Mouse (Mus musculus): Measurements from ENCODE around the gene Agmat. TPM values are rescaled to one million over a fixed set of nuclear protein-coding genes. Genes with fewer than 3 reads are reported as not detected.

Agmat gene
- polyA plus RNA-seq, 1 experiment: not detected

DNA sequence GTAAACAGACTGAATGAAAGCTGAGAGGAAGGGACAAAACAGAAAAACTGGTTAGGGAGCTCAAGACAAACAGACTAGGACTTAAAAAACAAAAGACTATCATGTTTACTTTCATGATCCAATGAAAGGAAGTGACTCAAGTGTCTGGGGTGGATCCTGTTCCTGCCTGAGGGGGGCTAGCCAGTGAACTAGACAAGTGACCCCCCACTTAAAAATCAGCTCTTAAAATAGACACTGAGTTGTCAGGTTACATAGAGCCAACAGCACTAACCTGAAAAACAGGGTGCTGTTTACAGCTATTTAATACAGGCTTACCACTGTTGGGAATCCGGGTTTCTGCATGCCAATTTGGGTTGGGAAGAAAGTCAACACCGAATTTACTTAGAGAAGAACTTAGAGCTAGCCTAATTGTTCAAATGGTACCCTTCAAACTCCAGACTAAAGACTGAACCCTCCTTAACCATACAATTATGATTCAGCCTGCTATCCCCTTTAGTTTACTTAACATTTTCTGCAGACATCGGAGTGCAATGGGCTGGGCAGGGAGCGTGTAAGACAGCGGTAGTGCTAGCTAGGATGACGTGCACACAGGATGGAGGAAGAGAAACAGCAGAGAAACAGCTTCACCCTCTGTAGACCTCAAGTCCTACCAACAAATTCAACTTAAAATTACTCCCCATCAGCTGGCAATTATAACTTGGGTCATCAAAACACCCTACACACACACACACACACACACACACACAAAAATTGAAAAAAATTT is 25.5 kb upstream of the Agmat start:
- TF ChIP-seq USF1 (IDR thresholded peaks at IDR 0.05; ENCODE audit: low read depth) (no peak), CTCF (IDR thresholded peaks at IDR 0.05; ENCODE audit: control insufficient read depth, insufficient read depth, insufficient read length) (no peak), MAX (IDR thresholded peaks at IDR 0.05) (no peak), CEBPB (IDR thresholded peaks at IDR 0.05; ENCODE audit: low read depth) (no peak), FOSL1 (IDR thresholded peaks at IDR 0.05; ENCODE audit: insufficient read depth, low read length, poor library complexity, severe bottlenecking) (no peak), MYOD1 (IDR thresholded peaks at IDR 0.05; ENCODE audit: control insufficient read depth, insufficient read length, low read depth) (no peak), MYOG (IDR thresholded peaks at IDR 0.05; ENCODE audit: control insufficient read depth, extremely low read depth, insufficient read length) (no peak)
- Histone ChIP-seq H3K27me3 (ENCODE audit: control insufficient read depth, insufficient read depth, insufficient read length) (no peaks in the 10 kb centered on the region), H3ac (ENCODE audit: control insufficient read depth, insufficient read length, low read depth) (no peak overlapping the region), H3K79me3 (ENCODE audit: low read depth) (peaks cover 66% of the 10 kb centered on the region), H3K79me2 (ENCODE audit: control insufficient read depth, insufficient read depth) (peaks cover 72% of the 10 kb centered on the region), H3K36me3 (ENCODE audit: control insufficient read depth, insufficient read depth) (peaks cover 21% of the 10 kb centered on the region), H3K4me3 (ENCODE audit: insufficient read depth, poor library complexity, severe bottlenecking) (no peak overlapping the region)

DNA sequence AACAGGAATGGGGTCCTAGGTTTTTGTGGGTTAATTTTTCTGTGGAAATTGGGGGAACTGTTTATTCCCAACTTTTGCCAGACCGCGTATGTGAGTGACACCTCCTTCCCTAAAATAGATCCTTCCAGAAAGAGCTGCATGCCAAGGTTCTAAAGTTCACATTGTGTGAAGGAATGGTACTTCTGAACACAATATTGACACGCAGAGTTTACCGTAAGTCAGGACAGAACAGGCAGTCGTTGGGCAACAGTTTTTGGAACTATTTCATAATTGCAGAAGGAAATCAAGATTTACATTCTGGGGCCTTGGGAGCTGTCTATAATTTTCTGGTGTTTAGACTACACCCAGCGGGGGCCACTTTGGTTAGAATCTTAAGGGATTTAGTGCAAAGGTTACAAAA is 24.5 kb upstream of the Agmat start:
- Histone ChIP-seq H3K79me2 (ENCODE audit: control insufficient read depth, insufficient read depth) (peaks cover 62% of the 10 kb centered on the region), H3K36me3 (ENCODE audit: control insufficient read depth, insufficient read depth) (peaks cover 14% of the 10 kb centered on the region), H3K79me3 (ENCODE audit: low read depth) (peaks cover 55% of the 10 kb centered on the region), H3K27me3 (ENCODE audit: control insufficient read depth, insufficient read depth, insufficient read length) (no peaks in the 10 kb centered on the region), H3ac (ENCODE audit: control insufficient read depth, insufficient read length, low read depth) (peak overlapping the region; percentile 18), H3K4me3 (ENCODE audit: insufficient read depth, poor library complexity, severe bottlenecking) (peak overlapping the region; percentile 80)
- TF ChIP-seq CTCF (IDR thresholded peaks at IDR 0.05; ENCODE audit: control insufficient read depth, insufficient read depth, insufficient read length) (no peak), MYOD1 (IDR thresholded peaks at IDR 0.05; ENCODE audit: control insufficient read depth, insufficient read length, low read depth) (no peak), FOSL1 (IDR thresholded peaks at IDR 0.05; ENCODE audit: insufficient read depth, low read length, poor library complexity, severe bottlenecking) (no peak), MYOG (IDR thresholded peaks at IDR 0.05; ENCODE audit: control insufficient read depth, extremely low read depth, insufficient read length) (no peak), USF1 (IDR thresholded peaks at IDR 0.05; ENCODE audit: low read depth) (no peak), MAX (IDR thresholded peaks at IDR 0.05) (no peak), CEBPB (IDR thresholded peaks at IDR 0.05; ENCODE audit: low read depth) (no peak)

DNA sequence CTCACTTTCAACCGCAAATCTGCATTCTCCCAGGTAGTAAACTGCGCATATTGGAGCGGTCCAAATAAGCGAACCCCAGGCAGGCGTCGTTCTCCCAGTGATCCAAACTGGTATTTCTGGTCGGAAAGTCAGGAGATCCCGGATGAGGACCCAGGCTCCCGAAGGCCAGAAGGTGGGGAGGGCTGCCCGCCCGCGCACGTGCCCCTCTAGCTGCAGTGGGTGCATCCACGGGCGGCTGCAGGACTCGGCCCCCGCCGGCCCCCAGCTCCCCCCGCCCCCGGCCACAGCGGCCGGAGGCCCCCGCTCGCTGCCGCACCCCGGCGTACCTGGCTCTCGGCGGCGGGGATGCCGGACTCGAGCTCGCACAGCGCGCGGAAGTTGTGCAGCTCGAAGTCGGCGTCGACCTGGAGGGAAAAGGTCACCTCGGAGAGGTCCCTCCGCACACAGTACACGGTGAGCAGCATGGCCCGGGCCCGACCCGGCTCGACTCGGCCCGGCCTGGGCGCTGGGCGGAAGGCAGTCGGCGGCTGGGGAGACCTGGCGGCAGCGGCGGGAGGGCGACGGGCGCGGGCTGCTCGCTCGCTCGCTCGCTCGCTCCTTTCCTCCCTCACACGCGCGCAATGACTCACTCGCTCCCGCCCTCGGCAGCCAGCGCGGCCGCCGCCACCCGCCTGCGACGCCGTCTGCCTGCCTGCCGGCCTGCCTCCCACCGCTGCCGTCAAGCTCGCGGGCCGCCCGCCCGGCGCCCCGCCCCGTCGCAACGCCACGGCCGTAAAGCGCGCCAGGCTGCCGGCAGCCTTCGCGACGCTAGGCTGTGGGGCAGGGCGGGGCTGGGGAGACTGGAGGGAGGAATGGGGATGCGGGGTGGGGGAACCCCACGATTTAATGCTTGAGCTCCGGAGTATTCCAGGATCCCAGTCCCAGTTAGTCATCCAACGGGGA is 23.5 kb upstream of the Agmat start, which contains the start of gene Ddi2:
Gene Ddi2 (minus strand): TSS at position 689 of the 942 bp plus-strand sequence.
- H3K79me2 ChIP-seq (ENCODE audit: control insufficient read depth, insufficient read depth): peaks cover 51% of the 10 kb centered on the region
- no peaks in the 10 kb centered on the region for H3K27me3 ChIP-seq (ENCODE audit: control insufficient read depth, insufficient read depth, insufficient read length)
- H3K36me3 ChIP-seq (ENCODE audit: control insufficient read depth, insufficient read depth): peaks cover 12% of the 10 kb centered on the region
- peak within 1 kb of the TSS; percentile 80 for H3K4me3 ChIP-seq (ENCODE audit: insufficient read depth, poor library complexity, severe bottlenecking)
- peaks cover 46% of the 10 kb centered on the region for H3K79me3 ChIP-seq (ENCODE audit: low read depth)
- TF ChIP-seq MYOG (IDR thresholded peaks at IDR 0.05; ENCODE audit: control insufficient read depth, extremely low read depth, insufficient read length) (no peak), CEBPB (IDR thresholded peaks at IDR 0.05; ENCODE audit: low read depth) (no peak), USF1 (IDR thresholded peaks at IDR 0.05; ENCODE audit: low read depth) (no peak), CTCF (IDR thresholded peaks at IDR 0.05; ENCODE audit: control insufficient read depth, insufficient read depth, insufficient read length) (no peak), FOSL1 (IDR thresholded peaks at IDR 0.05; ENCODE audit: insufficient read depth, low read length, poor library complexity, severe bottlenecking) (no peak), MAX (IDR thresholded peaks at IDR 0.05) (no peak), MYOD1 (IDR thresholded peaks at IDR 0.05; ENCODE audit: control insufficient read depth, insufficient read length, low read depth) (no peak)
- H3ac ChIP-seq (ENCODE audit: control insufficient read depth, insufficient read length, low read depth): peak within 1 kb of the TSS; percentile 80

DNA sequence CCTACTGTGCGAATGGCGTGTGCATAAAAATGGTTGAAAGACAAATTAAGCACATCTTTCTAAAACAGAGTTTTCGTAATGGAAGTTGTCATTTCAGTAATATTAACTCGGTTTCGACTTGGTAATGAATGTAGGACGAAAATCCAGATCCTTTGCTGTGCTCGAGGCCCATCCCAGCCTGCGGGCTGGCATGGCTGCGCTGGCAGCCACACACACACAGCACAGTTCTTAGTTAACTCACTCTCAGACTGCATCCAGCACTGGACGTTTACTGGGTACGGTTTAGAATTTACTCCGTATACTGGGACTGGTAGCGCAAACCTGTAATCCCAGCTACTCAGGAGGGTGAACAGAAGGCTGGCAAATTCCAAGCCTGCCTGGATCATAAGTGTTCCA is 22.8 kb upstream of the Agmat start:
- TF ChIP-seq MYOD1 (IDR thresholded peaks at IDR 0.05; ENCODE audit: control insufficient read depth, insufficient read length, low read depth) (no peak), USF1 (IDR thresholded peaks at IDR 0.05; ENCODE audit: low read depth) (no peak), MAX (IDR thresholded peaks at IDR 0.05) (no peak)
- peaks cover 40% of the 10 kb centered on the region for H3K79me3 ChIP-seq (ENCODE audit: low read depth)

DNA sequence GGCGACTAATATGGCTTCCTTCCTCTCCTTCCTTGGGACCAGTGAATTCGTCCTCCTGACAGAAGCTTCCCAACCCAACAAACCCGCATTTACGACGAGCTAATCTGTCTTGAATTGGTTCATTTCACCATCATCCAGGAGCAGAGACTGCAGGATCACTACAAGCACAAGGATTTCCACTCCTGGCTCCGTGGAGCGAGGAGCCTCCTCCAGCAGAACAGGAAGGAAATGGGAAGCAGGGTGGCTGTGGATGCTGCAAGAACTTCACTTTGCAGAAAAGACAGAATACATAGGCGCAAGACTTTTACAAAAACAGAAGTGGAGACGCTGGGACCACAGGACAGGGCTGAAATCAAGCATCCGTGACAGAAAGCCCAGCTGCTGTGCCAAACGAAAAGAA is 21.9 kb upstream of the Agmat start:
- no peaks in the 10 kb centered on the region for H3K27me3 ChIP-seq (ENCODE audit: control insufficient read depth, insufficient read depth, insufficient read length)
- TF ChIP-seq USF1 (IDR thresholded peaks at IDR 0.05; ENCODE audit: low read depth) (no peak), MAX (IDR thresholded peaks at IDR 0.05) (no peak), CEBPB (IDR thresholded peaks at IDR 0.05; ENCODE audit: low read depth) (no peak), MYOG (IDR thresholded peaks at IDR 0.05; ENCODE audit: control insufficient read depth, extremely low read depth, insufficient read length) (no peak), MYOD1 (IDR thresholded peaks at IDR 0.05; ENCODE audit: control insufficient read depth, insufficient read length, low read depth) (no peak), CTCF (IDR thresholded peaks at IDR 0.05; ENCODE audit: control insufficient read depth, insufficient read depth, insufficient read length) (no peak), FOSL1 (IDR thresholded peaks at IDR 0.05; ENCODE audit: insufficient read depth, low read length, poor library complexity, severe bottlenecking) (no peak)
- no peak overlapping the region for H3K4me3 ChIP-seq (ENCODE audit: insufficient read depth, poor library complexity, severe bottlenecking)
- no peak overlapping the region for H3ac ChIP-seq (ENCODE audit: control insufficient read depth, insufficient read length, low read depth)
- peaks cover 35% of the 10 kb centered on the region for H3K79me2 ChIP-seq (ENCODE audit: control insufficient read depth, insufficient read depth)
- H3K36me3 ChIP-seq (ENCODE audit: control insufficient read depth, insufficient read depth): peaks cover 12% of the 10 kb centered on the region
- H3K79me3 ChIP-seq (ENCODE audit: low read depth): peaks cover 30% of the 10 kb centered on the region

More for the DNA sequence above, 22.8 kb upstream of the Agmat start:
- H3ac ChIP-seq (ENCODE audit: control insufficient read depth, insufficient read length, low read depth): peak overlapping the region; percentile 42
- H3K27me3 ChIP-seq (ENCODE audit: control insufficient read depth, insufficient read depth, insufficient read length): no peaks in the 10 kb centered on the region
- H3K79me2 ChIP-seq (ENCODE audit: control insufficient read depth, insufficient read depth): peaks cover 44% of the 10 kb centered on the region
- H3K36me3 ChIP-seq (ENCODE audit: control insufficient read depth, insufficient read depth): peaks cover 12% of the 10 kb centered on the region
- no peak overlapping the region for H3K4me3 ChIP-seq (ENCODE audit: insufficient read depth, poor library complexity, severe bottlenecking)

All from C2C12 (cell line).